Mouse (Mus musculus) heart, adult 2 months (tissue): ENCODE measurements around the gene Gm26920.

Experiments used
- CTCF ChIP-seq: fragments of 200-600 bp; IDR thresholded peaks from 2 replicates; pipeline ENCODE4 v1.8.1; 2022; ENCODE audit warnings: antibody characterized with exemption, mild to moderate bottlenecking, moderate library complexity
- EP300 ChIP-seq: fragments of 200-500 bp; IDR thresholded peaks from 2 replicates; pipeline ENCODE4 v1.6.1; 2011; ENCODE audit warnings: low read depth, low read length, control low read depth; ENCODE audit not compliant: insufficient read depth
- POLR2A ChIP-seq: fragments of 200-500 bp; IDR thresholded peaks from 2 replicates; pipeline ENCODE4 v1.6.1; 2011; ENCODE audit warnings: mild to moderate bottlenecking, low read depth, low read length, control low read depth; ENCODE audit not compliant: insufficient read depth

DNA sequence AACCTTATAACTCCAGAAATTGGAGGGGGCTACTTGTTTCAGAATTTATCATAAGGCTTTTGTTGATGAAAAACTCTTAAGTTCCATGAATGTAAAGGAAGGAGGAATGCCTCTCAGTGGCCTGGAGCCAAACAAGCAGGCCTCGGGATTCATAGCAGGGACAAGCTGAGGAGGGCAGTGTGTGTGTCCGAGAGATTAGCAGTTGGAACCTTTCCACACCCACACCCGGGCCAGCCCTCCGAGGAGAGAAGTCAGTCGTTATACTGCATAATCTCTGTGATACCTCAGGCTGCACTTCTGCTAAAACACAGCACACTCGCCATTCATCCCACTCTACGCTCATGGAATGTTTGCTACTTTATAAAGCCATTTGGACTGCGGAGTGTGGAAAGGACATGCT is 66.4 kb downstream of the Gm26920 start:
- TF ChIP-seq CTCF (no peak), EP300 (no peak), POLR2A (no peak)
